Mouse (Mus musculus) R1 (cell line): ENCODE measurements around the gene Kif19a.
A peak's percentile ranks its signal among the peaks of the same experiment; 100 is the strongest.

Experiments
- DNase-seq: peaks from one replicate; pipeline ENCODE4 v3.0.0-alpha.2; 2018; ENCODE audit warnings: low read depth, low spot score

Gene Kif19a

GRCm38 (mm10) chr11:114764820-114765818 is at the start of gene Kif19a:
Gene Kif19a, plus strand, starts transcription at chr11:114765388.
- peak; percentile 55 for DNase-seq

GRCm38 (mm10) chr11:114715531-114715930 is 49.7 kb upstream of the Kif19a start:
- no peak for DNase-seq

GRCm38 (mm10) chr11:114720535-114720934 is 44.7 kb upstream of the Kif19a start:
- DNase-seq: no peak

GRCm38 (mm10) chr11:114722438-114722837 is 42.8 kb upstream of the Kif19a start:
- no peak for DNase-seq

DNA sequence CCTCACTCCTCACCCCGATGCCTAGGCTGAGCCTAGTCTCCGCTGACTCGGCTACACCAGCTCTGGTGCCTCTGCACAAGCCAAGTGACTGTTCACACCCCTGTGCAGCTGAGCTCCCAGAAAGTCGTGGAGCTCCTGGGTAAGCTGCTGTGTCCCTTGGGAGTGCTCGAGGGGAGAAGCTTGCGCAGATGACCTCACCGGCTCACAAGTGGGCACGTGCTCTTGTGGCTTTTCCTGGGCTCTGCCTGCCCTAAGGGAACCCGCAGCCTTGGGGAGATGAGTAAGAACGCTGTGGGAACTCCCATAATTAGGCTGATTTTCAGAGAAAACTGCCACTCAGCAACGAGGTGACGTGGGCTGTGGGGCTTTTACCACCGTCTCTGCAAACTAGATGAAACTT is 42.2 kb upstream of the Kif19a start:
- DNase-seq: no peak

GRCm38 (mm10) chr11:114724787-114725590 is 40.2 kb upstream of the Kif19a start:
- no peak for DNase-seq

DNA sequence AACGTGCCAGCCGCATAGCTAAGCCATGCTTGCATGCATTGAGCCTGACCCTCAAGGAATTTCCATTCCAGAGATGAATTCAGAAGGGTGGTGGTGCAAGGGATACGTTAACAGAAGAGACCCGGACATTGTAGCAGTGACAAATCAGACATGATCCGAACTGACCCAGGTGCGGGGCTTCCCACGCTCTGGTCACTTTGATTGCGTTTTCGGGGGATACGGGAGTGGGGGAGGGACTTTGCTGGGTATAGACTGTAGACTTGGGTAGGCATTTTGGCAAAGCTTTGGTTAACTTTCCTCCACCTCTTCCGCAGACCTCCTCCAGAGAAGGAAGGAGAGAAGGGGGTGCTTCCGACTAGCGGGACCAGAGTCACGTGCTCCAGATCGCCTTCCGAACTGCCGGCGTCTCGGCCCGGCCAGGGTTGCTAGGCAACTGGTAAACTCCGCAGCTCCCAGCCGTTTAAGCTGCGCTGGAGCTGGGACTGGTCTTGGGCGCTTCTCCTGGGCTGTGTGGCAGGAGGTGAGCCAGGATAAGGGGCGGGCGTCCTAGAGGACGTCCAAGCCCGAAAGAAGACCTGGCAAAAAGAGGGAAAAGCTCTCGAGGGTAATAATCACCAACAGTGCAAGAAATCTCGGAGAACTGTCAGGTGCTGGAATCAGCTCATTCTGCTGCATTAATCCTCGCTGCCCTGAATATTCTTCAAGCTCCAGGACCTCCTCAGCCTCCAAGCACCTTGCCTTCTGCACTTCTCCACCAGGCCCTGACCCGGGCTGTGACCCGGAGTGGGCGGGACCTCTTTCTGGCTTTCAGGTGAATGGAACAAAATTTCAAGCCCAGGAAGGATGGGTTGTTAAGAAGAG is 38.0 kb upstream of the Kif19a start, which contains the start of gene Dnaic2:
Gene Dnaic2, plus strand, starts transcription at position 444 of the 861 bp plus-strand sequence.
- peak; percentile 91 for DNase-seq

DNA sequence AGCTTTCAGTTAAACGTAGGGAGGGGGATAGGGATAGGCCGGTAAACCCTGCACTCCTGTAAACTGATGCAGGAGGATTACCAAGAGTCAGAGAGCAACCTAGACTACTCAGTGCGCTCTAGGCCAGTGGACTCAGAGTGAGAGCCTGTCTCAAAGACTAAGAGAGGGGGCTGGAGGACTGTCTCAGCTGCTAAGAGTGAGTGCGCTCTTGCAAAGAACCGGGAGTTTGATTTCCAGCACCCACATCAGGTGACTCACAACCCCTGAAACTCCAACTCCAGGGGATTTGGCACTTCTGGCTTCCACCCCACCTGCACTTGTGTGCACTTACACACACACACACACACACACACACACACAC is 37.4 kb upstream of the Kif19a start:
- DNase-seq: no peak

- no peak for DNase-seq
Observed at GRCm38 (mm10) chr11:114728333-114728732, 36.9 kb upstream of the Kif19a start.

DNA sequence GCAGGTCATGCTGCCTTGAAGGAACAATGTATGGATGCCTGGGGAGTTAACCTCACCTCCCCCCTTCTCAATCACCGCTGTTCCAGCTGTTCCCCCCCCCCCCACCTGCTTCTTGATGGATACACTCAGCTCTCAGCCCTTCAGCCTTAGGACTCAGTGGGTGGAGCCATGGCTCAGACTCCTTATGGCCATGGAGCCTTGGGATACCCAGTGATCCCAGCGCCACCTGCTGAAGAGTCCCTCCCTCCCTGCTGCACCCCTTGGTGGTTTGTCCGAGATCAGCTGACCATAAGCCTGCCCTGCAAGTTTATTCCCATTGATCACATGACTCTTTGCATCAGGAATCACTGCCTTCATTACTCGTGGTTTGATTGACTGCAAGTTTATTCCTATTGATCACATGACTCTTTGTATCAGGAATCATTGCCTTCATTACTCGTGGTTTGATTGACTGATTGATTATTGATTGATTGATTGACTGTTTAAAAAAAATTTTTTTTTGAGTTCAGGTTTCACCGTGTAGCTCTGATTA is 35.3 kb upstream of the Kif19a start:
- DNase-seq: peak; percentile 52

DNA sequence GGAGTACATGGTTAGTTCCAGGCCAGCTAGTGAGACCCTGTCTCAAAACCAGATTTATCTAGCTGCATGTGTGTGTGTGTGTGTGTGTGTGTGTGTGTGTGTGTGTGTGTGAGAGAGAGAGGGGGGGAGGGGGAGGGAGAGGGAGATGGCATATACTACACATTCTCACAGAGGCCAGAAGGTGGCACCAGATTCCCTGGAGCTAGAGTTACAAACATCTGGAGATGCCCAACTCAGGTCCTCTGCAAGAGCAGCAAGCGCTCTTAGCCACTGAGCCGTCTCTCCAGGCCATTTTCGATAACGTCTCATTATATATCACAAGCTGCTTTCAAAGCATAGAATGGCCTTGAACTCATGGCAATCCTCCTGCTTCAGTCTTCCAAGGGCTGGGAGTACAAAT is 33.5 kb upstream of the Kif19a start:
- DNase-seq: peak; percentile 73

GRCm38 (mm10) chr11:114732890-114733289 is 32.3 kb upstream of the Kif19a start:
- DNase-seq: peak; percentile 39

GRCm38 (mm10) chr11:114736111-114736510 is 29.1 kb upstream of the Kif19a start:
- no peak for DNase-seq

DNA sequence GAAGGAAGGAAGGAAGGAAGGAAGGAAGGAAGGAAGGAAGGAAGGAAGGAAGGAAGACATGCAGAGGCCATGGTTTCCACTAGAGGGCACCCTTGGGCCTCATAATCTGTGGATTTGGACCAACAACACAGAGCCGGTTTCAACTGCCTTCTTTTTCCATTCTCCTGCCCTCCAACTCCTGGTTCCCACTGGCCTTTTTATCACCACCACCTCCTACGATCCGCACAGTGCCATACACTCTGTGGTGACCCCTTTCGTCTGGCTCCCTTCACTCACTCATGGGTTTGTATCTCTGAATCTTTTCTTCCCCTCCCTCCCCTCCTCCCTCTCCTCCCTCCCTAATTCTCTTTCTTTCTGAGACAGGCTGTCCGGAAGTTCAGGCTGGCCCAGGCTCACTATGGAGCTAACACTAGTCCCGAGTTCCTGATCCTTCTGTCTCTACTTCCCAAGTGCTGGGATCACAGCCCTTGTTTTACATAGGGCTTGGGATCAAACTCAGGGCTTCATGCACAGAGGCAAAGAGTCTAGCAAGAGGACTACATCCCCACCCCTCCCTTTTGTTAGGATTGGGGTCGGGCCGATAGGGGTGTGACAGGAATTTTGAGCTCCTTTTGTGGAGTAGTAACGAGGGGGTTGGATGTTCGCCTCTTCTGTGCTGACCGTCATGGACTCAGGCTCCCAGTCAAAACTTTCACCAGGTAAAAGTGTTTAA is 28.1 kb upstream of the Kif19a start:
- DNase-seq: peak; percentile 86

DNA sequence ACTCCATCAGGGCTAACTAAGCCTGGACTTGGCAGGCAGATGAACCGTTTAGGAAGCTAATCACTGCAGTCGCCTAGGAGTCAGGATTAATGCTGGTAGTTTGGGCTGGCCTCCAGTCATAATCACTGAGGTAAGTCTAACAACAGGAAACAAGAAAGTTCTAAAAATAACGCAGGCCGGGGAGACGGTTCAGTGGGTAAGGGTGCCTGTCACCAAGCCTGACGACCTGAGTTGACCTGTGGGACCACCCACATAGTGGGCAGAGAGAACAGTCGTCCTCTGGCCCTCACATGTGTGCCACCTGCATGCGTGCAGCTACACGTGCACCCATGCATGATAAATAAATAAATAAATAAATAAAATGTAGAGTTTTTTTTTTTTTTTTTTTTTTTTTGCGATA is 24.6 kb upstream of the Kif19a start:
- DNase-seq: no peak

DNA sequence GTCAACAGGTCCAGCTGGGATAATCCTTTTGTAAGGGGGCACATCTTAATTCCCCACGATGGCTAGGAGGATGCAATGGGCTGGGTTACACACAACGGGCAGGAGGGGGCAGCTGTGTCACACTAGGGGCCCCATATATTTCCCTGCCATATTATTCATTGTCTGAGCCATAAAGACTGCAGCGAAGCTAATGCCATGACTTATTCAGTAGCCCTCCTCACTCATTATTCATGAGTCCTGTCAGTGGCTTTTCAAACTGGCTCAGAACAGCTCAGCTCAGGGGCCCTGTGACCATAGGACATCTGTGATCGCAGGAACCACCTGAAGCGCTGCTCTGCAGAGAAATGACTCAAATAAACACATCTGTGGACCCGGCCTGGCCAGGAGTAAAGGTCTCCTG is 23.7 kb upstream of the Kif19a start:
- DNase-seq: no peak

GRCm38 (mm10) chr11:114745134-114745533 is 20.1 kb upstream of the Kif19a start:
- DNase-seq: peak; percentile 86

- no peak for DNase-seq
Observed at GRCm38 (mm10) chr11:114747564-114748138, 17.5 kb upstream of the Kif19a start.

DNA sequence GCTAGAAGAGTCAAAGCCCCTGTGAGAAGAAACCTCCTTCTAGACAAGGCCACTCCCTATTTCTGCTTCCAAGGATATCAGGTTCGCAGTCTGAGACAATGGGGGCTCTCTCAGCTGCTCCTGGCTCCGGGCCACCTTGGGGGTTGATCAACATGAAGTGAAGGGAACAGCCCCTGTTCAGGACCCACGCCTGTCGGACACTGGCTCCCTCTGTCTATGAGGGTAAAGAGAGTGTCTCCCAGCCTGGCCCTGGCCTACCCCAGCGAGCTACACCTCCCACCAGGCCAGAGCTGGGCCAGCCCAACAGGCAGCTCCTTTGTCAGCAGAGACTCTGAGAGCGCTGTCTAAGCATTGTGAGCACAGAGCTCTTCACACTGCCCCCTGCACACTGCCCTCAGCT is 4.7 kb downstream of the Kif19a start:
- no peak for DNase-seq

DNA sequence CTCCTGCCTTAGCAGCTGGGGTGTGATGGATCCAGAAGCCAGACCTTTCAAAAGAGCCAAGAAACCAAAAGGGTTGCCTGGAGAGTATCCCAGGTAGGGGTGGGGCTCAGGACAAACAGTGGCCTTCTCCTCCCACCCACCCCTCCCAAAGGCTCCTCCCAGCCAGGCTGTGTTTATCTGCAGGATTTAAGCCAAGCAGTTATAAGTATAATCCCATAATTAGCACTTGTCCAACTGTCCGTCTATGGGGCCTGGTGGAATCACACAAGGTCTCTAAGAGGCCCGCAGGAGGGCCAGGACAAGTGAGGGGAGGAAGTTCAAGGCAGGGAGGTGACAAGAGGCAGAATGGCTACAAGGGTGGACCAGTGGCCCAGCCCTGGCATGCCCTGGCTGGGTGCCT is 6.7 kb downstream of the Kif19a start:
- no peak for DNase-seq
